Mouse (Mus musculus) embryonic facial prominence, embryonic 14.5 days (tissue): ENCODE data around the gene Tnfrsf1b. TPM values are rescaled to one million over a fixed set of nuclear protein-coding genes. Genes with fewer than 3 reads are reported as not detected.

Experiments used
- ATAC-seq: fragments of 200-750 bp; cut with Nextera tagmentation; 2 replicates; pipeline ENCODE4 v1.8.0; 2017; ENCODE audit warnings: low read depth, moderate number of reproducible peaks, moderate TSS enrichment
- DNase-seq: peaks from one replicate; pipeline ENCODE4 v3.0.0-alpha.2; 2015; ENCODE audit warnings: low spot score
- H3K27ac ChIP-seq: fragments of 300-500 bp; sonication (generic); replicated peaks from 2 replicates; pipeline ENCODE4 v1.5.1; 2014; ENCODE audit warnings: low read depth, mild to moderate bottlenecking, low read length, moderate library complexity
- H3K27me3 ChIP-seq: fragments of 300-500 bp; sonication (generic); replicated peaks from 2 replicates; pipeline ENCODE4 v1.6.1; 2014; ENCODE audit warnings: low read length; ENCODE audit not compliant: control insufficient read depth, insufficient read depth
- H3K36me3 ChIP-seq: fragments of 300-500 bp; sonication (generic); 2 replicates; pipeline ENCODE4 v1.6.1; 2014; ENCODE audit warnings: low read length, mixed read lengths; ENCODE audit not compliant: control insufficient read depth, insufficient read depth
- H3K4me1 ChIP-seq: fragments of 300-500 bp; sonication (generic); 2 replicates; pipeline ENCODE4 v1.6.1; 2014; ENCODE audit warnings: antibody characterized with exemption, low read length; ENCODE audit not compliant: control insufficient read depth, insufficient read depth
- H3K4me2 ChIP-seq: fragments of 300-500 bp; sonication (generic); 2 replicates; pipeline ENCODE4 v1.6.1; 2014; ENCODE audit warnings: low read depth, mild to moderate bottlenecking, low read length, moderate library complexity, mixed read lengths
- H3K4me3 ChIP-seq: fragments of 300-500 bp; sonication (generic); 2 replicates; pipeline ENCODE4 v1.5.1; 2014; ENCODE audit warnings: low read depth, mild to moderate bottlenecking, low read length
- H3K9ac ChIP-seq: fragments of 300-500 bp; sonication (generic); 2 replicates; pipeline ENCODE4 v1.6.1; 2014; ENCODE audit warnings: low read depth, mild to moderate bottlenecking, low read length, moderate library complexity, mixed read lengths
- H3K9me3 ChIP-seq: fragments of 300-500 bp; sonication (generic); 2 replicates; pipeline ENCODE4 v1.6.1; 2016; ENCODE audit warnings: low read length; ENCODE audit not compliant: control insufficient read depth
- WGBS: fragments of 180-500 bp; shearing (Covaris S2); extraction: QIAGEN DNeasy Blood & Tissue Kit; methylation state at CpG from one replicate; pipeline ENCODE4 v1.1.7; 2014; 5-methylcytosine and 5-hydroxymethylcytosine counted together
- polyA plus RNA-seq: library from polyadenylated mRNA; unstranded; fragments of >200 nt; fragmentation: Nextera tagmentation; extraction: Ambion mirVana; gene quantifications from 2 replicates; pipeline ENCODE4 v1.2.1, GENCODE M21; 2014

Tnfrsf1b gene
- polyA plus RNA-seq, 1 experiment from 2014 or later: 4.5 TPM

GRCm38 (mm10) chr4:145278231-145278630 lies 31.6 kb upstream of the Tnfrsf1b start:
- WGBS: 98% methylated on average over 2 of the region's 2 CpGs
- no peak overlapping the region for H3K27ac ChIP-seq
- DNase-seq: no peak

GRCm38 (mm10) chr4:145276368-145277249 lies 29.9 kb upstream of the Tnfrsf1b start:
- WGBS: 83% methylated on average over 6 of the region's 6 CpGs
- ATAC-seq: no peak

More at GRCm38 (mm10) chr4:145278231-145278630, 31.6 kb upstream of the Tnfrsf1b start:
- H3K36me3 ChIP-seq: no peaks in the 10 kb centered on the region
- no peaks in the 10 kb centered on the region for H3K4me1 ChIP-seq
- no peak for ATAC-seq
- no peak overlapping the region for H3K9ac ChIP-seq
- H3K9me3 ChIP-seq: 0 out of 2 replicates have a peak, but pooled peaks cover 3% of the 10 kb centered on the region
- no peak overlapping the region for H3K4me2 ChIP-seq
- H3K27me3 ChIP-seq: no peaks in the 10 kb centered on the region
- no peak overlapping the region for H3K4me3 ChIP-seq

GRCm38 (mm10) chr4:145274887-145275286 lies 28.2 kb upstream of the Tnfrsf1b start:
- DNase-seq (no peak), ATAC-seq (no peak)
- no peaks in the 10 kb centered on the region for H3K27me3 ChIP-seq
- no peak overlapping the region for H3K27ac ChIP-seq
- no peak overlapping the region for H3K4me2 ChIP-seq
- H3K9me3 ChIP-seq: 0 out of 2 replicates have a peak, but pooled peaks cover 3% of the 10 kb centered on the region
- WGBS: 91% methylated on average over 5 of the region's 5 CpGs
- H3K9ac ChIP-seq: no peak overlapping the region
- H3K4me1 ChIP-seq: no peaks in the 10 kb centered on the region
- H3K36me3 ChIP-seq: no peaks in the 10 kb centered on the region
- H3K4me3 ChIP-seq: no peak overlapping the region

More at GRCm38 (mm10) chr4:145276368-145277249, 29.9 kb upstream of the Tnfrsf1b start:
- no peaks in the 10 kb centered on the region for H3K27me3 ChIP-seq
- no peak overlapping the region for H3K4me2 ChIP-seq
- H3K4me1 ChIP-seq: no peaks in the 10 kb centered on the region
- H3K9me3 ChIP-seq: 0 out of 2 replicates have a peak, but pooled peaks cover 3% of the 10 kb centered on the region
- H3K36me3 ChIP-seq: no peaks in the 10 kb centered on the region
- H3K4me3 ChIP-seq: no peak overlapping the region
- H3K27ac ChIP-seq: no peak overlapping the region
- DNase-seq: no peak
- H3K9ac ChIP-seq: no peak overlapping the region

DNA sequence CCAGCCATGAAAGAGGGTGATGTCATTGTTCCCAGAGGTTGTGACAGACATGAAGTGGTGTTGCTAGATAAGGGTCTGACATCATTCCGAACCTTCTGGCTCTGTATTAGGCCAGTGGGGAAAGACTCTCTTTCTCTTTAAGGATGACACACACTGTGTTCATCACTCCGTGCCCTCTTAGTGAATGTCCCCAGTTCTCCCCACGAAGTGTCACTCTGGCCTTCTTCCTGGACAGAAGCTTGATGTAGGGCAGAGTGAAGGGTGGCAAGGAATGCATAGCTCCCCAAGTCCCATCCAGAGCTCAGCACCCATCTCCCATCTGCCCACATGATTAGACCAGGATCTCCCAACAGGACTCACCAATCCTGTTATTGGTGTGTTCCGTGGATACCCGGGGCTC lies 27.3 kb upstream of the Tnfrsf1b start:
- Histone ChIP-seq H3K4me3 (no peak overlapping the region), H3K27me3 (no peaks in the 10 kb centered on the region), H3K27ac (no peak overlapping the region), H3K4me1 (no peaks in the 10 kb centered on the region), H3K9ac (no peak overlapping the region), H3K36me3 (no peaks in the 10 kb centered on the region), H3K9me3 (no peaks in the 10 kb centered on the region), H3K4me2 (no peak overlapping the region)
- DNase-seq (no peak), ATAC-seq (no peak)
- 86% methylated on average over 5 of the region's 5 CpGs for WGBS

- DNase-seq: no peak
- no peak overlapping the region for H3K27ac ChIP-seq
Observed at GRCm38 (mm10) chr4:145272763-145273162, 26.1 kb upstream of the Tnfrsf1b start.

GRCm38 (mm10) chr4:145271634-145272033 lies 25.0 kb upstream of the Tnfrsf1b start:
- no peaks in the 10 kb centered on the region for H3K9me3 ChIP-seq
- H3K4me3 ChIP-seq: no peak overlapping the region
- ATAC-seq: no peak
- H3K9ac ChIP-seq: no peak overlapping the region
- H3K27me3 ChIP-seq: no peaks in the 10 kb centered on the region
- no peak overlapping the region for H3K4me2 ChIP-seq
- no peaks in the 10 kb centered on the region for H3K36me3 ChIP-seq
- WGBS: 83% methylated on average over 4 of the region's 4 CpGs
- no peak for DNase-seq
- H3K27ac ChIP-seq: no peak overlapping the region
- no peaks in the 10 kb centered on the region for H3K4me1 ChIP-seq

More at GRCm38 (mm10) chr4:145272763-145273162, 26.1 kb upstream of the Tnfrsf1b start:
- H3K9me3 ChIP-seq: no peaks in the 10 kb centered on the region
- H3K4me2 ChIP-seq: no peak overlapping the region
- H3K36me3 ChIP-seq: no peaks in the 10 kb centered on the region
- no peak overlapping the region for H3K9ac ChIP-seq
- no peaks in the 10 kb centered on the region for H3K4me1 ChIP-seq
- no peak for ATAC-seq
- H3K27me3 ChIP-seq: no peaks in the 10 kb centered on the region
- H3K4me3 ChIP-seq: no peak overlapping the region
- 63% methylated on average over 1 of the region's 1 CpGs for whole genome bisulfite sequencing

GRCm38 (mm10) chr4:145270136-145270535 lies 23.5 kb upstream of the Tnfrsf1b start:
- ATAC-seq: no peak
- DNase-seq: no peak
- H3K4me1 ChIP-seq: no peaks in the 10 kb centered on the region
- H3K9me3 ChIP-seq: no peaks in the 10 kb centered on the region
- no peak overlapping the region for H3K4me3 ChIP-seq
- 86% methylated on average over 5 of the region's 5 CpGs for WGBS
- H3K36me3 ChIP-seq: no peaks in the 10 kb centered on the region
- no peak overlapping the region for H3K27ac ChIP-seq
- no peak overlapping the region for H3K9ac ChIP-seq
- H3K4me2 ChIP-seq: no peak overlapping the region
- no peaks in the 10 kb centered on the region for H3K27me3 ChIP-seq

- H3K4me2 ChIP-seq: no peak overlapping the region
- no peaks in the 10 kb centered on the region for H3K36me3 ChIP-seq
- 58% methylated on average over 4 of the region's 4 CpGs for WGBS
- no peak overlapping the region for H3K4me3 ChIP-seq
- no peaks in the 10 kb centered on the region for H3K27me3 ChIP-seq
- no peaks in the 10 kb centered on the region for H3K4me1 ChIP-seq
- DNase-seq: peak; percentile 33
- no peak overlapping the region for H3K9ac ChIP-seq
- ATAC-seq: peak; percentile 67; the same call in 1 of the 2 replicates
- no peak overlapping the region for H3K27ac ChIP-seq
- H3K9me3 ChIP-seq: no peaks in the 10 kb centered on the region
Observed at GRCm38 (mm10) chr4:145267631-145268110, 21.0 kb upstream of the Tnfrsf1b start.
